Mouse (Mus musculus) thymus, postnatal 4 days (tissue): Measurements from ENCODE around the gene Ntng1.

ENCODE experiments used
- DNase-seq: peaks from one replicate; pipeline ENCODE4 v3.0.0; 2021

Gene Ntng1

DNA sequence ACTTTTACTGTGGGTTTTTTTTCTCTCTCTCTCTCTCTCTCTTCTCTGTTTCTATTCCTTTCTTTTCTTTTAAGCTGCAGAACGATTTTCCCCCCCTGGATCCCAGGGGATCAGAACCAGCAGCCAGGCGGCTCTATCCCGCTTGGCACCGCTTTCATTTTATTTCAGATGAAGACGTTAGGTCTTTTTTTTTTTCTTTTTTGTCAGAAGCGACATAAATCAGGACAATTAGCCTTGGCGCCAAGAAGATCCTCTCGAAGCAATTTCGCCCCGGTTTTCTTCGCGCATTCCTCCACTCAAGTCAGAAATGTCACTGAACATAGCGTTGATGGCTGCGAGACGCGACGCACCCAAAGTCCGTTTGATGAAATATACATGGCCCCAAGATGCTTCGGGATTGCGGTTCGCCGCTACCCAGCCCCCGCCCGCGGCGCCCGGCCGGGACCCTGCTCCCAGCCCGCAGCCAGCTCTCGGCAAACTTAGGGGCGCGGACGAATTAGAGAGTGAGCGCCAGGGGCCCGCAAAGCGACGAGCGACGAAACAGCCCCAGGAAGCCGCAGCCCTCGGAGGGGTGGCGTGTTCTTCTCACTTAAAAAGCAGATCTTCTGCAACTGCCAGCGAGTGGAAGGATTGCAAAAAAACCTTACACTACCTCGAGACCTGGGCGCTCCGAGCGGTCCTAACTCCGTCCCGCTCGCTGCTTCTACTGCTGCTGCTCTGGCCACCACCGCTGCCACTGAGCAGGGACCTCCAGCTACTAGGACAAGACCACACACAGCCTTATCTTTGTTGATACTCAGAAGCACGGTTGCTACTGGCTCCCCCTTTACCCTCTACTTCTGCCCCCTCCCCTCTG lies at the start of gene Ntng1:
Gene Ntng1 (minus strand): TSS at position 806 of the 856 bp plus-strand sequence.
- DNase-seq = peak; percentile 24

DNA sequence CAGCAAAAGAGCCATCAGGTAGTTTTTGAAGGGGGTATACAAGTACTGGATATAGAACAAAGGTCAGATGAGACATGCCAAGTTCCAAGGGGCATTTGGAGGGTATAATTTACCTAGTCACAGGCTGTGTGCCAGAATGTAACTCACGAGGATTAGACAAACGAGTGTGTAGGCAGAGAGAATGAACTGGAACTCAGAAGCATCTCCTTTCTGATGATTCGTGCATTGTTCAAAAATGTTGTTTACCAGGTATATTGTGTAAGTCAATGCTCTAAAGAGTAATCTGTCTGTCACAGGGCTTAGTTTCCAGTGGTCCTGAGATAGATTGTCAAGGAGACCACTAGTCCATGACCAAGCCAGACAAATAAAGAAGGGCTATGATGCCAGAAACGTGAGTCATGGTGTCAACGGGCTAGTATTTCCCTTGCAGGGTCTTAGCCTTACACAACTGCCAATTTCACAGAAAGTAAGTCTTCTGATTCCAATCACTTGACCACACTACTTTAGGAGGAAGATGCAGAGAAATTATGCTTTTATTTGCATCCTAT lies 43.7 kb upstream of the Ntng1 start:
- no peak for DNase-seq

DNA sequence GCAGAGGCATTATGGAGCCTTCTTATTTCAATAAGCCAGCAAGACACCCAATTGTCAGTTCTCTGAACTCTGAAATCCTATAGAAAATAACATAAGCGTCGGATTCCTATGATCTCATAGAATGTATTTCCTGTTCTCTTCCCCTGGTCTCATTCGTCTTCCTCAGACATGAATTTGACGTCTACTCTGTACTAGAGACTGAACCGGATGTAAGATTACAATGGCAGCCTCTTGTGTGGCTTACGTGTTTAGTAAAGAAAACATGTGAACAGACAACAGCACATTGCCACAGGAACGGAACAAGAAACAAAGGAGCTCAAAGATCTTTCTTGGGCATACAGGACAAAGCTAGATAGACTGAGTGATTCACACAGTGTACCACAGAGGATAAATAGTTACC lies 5.3 kb upstream of the Ntng1 start:
- DNase-seq = no peak

DNA sequence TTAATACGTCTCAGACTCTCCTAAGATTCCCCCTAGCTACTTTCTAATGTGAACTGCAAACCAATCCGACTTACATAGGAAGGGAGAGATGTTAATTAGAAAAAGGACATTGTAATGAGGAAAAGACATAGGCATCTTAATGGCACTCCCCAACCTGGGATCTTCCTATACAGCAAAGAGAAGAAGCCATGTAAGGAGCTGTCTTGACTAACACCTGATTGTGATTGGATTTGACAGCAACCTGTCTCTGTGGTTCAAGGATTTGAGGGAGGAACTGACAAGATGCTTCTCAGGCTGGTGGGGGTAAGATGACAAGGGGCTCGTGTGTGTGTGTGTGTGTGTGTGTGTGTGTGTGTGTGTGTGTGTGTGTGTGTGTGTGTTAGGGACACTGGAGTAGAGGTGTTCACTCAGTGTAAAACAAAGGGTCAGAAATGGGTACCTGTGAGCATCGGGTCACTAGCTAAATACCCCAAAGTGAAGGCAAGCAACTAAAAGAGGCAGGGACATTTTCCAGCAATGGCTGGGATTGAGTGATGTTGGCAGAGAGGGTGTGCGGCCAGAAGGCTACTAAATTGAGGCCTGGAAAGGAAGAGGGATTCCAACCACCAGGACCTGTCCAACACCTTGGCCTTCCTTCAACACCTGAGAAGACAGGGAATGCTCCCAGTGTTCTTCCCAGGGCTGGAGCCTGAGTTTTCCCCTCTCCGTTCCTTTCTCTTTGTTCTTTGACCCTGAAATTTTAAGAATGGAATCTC lies 667 bp upstream of the Ntng1 start:
- DNase-seq = no peak

DNA sequence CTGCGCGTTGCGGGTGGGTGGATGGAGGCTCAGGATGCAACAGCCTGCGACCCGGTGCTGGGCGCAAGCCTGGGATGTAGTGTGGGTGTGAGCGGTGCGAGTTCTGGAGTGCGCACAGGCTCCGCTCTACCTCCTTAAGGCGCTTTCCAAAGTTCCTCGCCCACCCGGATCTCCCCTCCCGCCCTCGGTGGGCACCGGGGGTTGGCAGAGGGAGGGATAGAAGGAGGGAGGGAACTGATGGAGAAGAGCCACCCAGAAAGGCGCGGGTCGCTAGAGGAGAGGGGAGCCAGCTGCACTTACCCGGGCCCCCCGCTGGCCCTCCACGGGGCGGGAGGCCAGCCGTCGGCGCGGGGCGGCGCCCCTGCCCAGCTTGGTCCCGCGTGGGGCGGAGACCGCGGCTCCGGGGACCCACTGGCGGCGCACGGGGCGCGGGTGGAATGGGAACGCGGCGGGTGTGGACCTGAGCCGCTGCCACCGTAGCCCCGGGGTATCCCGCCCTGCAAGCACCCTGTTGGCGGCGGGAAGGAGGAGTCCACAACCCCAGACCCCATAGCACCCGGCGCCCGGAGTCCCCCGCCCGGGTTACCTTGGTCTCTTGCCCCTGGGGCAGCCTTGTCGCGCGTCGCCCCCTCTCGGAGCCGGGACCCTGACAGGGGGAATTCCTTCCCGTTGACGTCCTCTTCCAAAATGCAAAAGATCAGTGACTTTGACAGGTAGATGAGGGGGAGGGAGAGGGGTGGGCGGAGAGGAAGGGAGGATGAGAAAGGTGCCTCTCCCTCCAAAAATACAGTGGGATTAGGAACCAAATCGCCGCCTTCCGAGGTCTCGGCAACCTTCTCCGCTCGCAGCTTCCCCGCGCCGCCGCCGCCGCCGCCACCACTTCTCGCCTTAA lies 1.3 kb downstream of the Ntng1 start:
- DNase-seq = peak; percentile 15

DNA sequence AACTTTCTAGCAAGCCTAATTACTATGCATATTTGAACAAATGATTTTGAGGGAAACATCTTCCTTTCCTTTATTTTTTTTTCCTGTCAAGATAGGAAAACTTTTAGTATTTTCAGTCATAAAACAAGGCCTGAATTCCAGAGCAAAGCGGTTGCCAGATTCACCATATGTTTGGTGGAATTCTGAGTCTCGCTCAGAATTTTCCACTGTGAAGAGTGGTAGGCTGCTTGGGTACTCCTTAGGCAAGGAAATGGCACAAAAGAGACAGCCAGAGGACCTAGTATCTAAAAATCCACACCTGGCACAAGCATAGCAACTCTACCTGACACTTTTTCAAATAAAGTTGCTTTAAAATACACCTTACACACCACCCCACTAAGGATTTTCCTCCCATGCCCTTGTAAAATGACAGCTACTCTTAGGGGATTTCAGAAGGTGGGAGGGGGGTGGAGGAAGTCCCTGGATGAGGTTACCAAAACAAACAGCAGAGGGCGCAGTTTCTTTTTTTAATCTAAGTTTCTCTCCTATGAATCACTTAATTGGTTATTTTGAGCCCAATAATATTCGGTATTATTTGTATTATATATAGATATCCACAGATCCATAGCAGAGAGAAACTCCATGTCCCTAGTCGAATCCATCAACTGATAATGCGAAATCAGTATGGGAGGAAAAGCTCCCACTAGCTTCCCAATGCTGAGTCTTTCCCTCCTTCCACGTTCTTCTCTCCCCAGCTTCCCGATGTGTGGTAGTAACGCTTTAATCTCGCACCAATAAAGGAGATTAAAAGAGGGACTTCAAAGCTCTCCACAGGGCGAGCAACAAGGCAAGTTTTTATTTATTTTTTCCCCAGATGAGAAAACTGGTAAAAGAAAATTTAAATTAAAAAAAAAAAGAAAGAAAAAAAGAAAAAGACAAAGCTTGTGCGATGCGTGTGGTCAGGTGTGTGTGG lies 2.2 kb downstream of the Ntng1 start:
- peak; percentile 33 for DNase-seq

DNA sequence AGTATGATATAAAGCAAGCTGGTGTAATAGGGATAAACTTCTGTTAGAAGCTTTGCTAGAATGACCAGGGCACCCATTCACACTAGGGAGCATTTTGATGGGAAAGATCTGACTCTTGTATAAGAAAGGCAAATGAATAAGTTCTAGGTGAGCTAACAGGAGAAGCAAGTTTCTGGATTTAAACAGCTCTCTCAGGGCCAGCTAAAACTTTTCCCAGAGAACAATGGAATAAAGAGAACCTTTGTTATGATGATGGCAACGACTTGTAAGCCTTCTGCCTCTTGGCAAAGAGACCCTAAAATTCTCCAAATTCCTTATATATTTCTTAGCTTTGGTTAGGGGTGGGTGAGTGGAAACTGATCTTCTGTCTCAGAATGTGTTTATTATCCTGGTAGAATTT lies 7.7 kb downstream of the Ntng1 start:
- no peak for DNase-seq

DNA sequence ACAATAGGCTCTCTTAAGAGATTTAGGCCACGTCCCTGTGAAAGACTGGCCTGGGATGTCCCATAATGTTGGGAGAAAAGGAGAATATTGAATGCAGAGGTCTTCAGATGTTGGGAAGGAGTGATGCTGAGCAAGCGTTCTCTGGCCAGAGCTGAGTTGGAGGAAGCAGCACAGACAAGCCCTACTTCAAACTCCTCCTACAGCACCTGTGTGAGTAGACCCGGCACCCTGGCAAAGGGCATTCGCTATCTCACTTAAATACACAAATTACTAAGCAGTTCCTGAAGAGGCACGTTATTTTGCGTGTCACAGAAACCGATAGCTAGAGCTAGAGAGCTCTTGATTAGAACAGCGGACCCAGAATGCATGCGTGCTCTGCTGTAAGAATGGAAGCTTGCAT lies 10.7 kb downstream of the Ntng1 start:
- DNase-seq = no peak

DNA sequence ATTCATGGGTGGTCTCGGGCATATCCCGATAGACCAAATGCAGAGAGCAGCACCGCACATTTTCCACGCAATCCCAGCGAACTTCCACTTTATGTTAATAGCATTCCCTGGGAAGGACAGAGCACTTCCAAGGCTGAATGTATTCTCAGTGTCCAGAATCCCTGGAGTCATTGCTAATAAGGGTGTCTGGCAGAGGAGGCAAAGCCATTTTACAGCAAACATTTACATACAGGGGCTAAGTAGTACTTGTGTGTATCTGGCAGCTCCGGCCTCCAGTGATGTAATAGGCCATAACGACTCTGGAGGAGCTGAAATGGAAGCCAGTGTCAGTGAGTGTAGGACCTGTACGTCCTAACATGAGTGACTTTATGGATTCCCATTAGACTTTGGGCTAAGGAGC lies 11.5 kb downstream of the Ntng1 start:
- DNase-seq = no peak

DNA sequence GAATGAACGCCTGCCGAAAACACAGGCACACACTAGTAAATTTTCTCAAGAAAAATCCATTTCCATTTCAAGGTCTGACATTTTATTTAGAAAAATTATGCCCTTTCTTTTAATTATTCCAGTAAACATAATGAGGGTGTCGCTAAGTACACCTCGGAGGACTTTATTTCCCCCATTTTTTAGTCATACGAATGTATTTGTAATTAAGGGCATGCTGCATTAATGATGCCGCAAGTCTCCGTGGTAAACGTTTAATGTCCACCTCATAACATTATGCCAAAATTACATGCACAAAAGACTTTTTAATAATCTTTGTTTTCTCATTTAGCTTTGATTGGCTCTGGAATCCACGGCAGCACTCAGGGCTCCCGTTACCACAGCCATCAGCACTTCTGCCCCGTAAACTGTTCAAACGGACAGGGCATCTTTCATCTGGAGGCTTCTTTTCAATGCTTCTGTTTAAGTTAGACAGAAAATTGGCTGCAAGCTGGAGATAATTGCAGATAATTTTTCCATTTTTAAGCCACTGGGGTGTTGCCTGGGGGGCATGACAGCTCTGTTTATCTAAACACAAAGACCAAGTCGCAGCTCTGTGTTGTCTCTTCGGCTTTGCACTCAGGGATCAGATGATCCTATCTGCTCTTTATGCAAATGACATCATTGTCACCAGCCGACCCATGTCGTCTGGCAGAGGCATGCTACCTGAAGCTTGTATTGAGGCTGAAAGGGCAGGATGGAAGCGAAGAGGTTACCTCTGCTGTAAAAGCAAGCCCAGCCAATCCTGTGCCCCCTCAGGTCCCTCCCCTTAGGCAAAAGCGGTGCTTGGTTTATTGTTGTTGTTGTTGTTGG lies 12.5 kb downstream of the Ntng1 start:
- no peak for DNase-seq

DNA sequence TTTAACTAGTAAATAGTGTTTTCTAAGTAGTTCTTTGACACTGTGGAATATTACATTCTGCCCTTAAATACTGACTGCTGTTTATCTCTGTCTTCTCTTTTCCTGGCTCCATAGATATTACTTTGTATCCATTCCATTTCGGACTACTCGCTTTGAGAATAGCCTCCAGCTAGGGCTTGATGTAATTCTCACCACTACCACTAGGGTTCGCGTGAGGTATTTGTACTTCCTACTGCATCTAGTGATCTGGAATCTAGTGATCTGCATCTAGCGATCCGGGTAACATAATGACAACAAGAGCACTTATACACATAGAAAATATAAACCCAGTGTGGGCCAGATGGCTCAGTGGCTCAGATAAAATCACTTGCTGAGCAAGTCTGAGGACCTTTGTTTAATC lies 14.2 kb downstream of the Ntng1 start:
- DNase-seq = peak; percentile 25

DNA sequence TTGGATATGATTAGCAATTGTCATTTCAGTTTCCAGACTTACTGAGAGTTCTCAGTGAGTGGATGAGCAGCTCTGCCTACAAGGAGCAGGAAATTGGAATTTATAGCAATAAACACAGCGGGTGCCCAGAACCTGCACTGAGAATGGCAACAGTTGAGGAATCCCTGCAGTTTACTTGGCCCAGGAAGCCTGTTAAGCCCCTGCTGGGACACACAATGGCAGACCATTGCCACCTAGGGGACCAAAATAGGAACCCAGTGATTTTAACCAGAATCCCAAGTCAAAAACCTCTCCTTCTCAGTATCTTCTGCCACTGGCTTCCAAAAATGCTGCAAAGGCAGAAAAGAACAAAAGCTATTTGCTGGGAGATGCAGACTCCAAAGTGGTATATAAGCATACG lies 37.8 kb downstream of the Ntng1 start:
- no peak for DNase-seq

DNA sequence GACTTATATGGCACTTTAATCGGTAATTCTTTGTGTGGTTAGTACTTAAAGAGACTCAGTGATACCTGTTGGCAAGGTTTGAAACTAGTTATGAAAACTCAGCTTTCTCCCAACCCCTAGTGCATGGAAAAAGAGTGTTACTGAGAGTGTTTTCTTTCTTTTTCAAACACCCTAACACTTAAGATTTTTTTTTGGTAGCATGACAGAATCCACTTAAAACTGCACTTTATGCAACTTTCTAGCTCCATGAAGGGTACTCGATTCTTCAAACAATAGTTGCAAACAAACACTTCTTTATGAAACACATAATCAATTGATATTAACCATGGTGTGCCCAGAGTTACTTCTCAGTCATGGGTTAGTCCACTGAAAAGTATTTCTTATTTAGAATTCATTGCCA lies 49.4 kb downstream of the Ntng1 start:
- DNase-seq = no peak

DNA sequence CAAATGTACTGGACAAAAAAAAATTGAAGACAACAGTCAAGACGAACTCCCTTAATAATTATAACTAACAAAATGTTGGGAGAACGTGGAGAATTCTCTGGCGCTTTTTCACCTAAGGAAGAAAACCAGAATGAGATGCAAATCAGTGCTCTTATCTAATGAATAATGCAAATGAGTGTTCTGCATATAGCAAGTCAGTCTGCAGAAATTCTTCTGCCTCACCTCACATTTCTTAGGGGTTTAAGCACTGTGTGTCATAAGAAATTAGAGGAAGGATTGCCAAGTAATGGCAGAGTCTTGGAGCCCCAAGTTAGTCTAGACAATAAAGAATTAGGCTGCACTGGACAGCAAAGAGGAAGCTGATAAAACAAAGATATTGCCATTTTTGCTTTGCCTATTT lies 49.8 kb downstream of the Ntng1 start:
- DNase-seq = no peak

DNA sequence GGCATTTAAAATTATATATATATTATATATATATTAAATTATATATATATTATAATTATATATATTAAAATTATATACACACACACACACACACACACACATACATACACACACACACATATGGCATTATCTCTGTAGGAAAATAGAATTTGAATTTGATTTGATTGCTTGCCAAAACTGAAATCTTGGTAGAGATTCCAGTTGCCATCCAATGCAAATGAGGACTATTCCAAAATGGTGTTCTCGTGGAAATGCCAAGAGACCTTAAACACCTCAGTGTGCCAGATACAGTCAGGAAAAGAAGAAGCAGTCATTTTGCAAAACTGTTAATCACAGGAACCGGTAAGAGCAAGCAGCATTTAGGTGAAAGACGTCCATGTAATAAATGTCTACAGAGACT lies 51.3 kb downstream of the Ntng1 start:
- no peak for DNase-seq

DNA sequence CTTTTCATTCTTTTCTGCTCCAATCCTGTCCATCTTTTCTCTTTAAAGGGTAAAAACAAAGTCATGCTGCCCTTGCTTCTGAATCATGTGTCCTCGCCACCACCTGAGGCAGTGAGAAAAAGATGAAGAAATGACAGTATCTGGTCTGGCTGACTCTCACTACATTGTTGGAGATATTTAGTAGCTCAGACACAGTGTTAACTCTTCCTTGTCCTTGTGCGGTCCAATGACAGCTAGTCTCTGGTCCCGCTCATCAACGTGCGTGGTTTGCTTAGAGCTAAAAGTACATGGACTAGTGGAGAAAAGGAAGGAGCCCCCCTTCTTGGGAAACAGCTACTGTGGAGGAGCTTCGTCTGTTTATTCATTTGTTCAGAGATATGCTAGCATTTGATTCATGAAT lies 56.6 kb downstream of the Ntng1 start:
- DNase-seq = no peak

DNA sequence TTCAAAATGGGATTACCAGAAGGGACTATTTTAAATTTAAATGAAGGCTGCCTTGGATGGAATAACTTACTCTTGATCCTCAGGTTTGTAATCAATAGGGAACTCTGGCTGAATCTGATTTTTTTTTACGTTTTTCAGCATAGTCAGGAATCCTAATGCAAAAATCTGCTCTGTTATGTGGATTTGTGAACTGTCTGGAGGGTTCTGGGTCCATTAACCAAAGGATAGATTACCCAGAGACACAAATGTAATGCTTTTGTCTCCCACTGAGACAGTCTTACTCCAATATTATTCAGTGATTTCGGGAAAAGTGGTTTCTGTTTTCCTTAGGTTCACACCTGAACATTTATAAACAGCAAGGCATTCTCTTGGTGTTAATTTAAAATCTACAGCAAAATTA lies 58.5 kb downstream of the Ntng1 start:
- DNase-seq = no peak

DNA sequence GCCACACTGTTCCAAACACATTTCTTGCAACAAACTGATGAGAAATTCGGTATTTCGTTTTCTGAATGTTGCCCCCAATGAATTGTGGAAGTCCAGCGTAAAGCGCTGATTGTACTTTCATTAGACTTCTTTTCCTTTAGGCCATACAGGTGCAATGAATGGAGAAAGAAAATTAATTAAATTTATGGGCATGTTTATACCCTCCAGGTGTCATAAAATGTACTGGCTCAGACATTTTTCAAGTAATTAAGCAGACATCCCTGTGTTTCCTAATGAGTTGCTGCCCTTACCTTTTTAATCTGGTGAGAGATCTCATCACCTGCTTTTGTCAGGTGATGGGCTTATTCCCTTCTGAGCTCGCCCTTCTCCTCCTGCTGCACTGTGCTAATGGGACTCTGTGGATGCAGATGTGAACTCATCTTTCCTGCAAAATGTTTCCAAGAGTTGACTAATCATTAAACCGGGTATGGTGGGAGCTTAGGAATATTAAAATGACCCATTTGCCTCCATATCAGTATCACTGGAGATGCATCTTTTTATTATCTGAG lies 79.0 kb downstream of the Ntng1 start:
- DNase-seq = no peak

DNA sequence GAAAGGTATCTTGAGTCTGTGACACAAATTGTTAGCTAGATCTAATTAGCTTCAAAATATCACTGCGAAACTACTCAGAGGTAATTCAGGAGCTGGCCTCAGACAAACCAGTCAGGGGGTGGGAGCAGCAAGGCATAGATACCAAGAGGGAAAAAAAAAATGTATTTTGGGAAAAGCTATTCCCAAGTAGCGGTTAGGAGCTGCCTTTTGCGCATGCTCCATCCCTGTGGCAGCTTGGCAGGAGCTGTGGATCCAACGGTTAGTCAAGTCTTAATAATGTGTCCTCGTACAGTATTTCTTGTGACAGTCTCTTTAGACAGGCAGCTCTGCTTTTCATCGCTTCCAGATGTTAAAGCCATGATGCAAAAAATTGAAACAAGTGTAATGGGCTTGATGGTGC lies 87.9 kb downstream of the Ntng1 start:
- no peak for DNase-seq

DNA sequence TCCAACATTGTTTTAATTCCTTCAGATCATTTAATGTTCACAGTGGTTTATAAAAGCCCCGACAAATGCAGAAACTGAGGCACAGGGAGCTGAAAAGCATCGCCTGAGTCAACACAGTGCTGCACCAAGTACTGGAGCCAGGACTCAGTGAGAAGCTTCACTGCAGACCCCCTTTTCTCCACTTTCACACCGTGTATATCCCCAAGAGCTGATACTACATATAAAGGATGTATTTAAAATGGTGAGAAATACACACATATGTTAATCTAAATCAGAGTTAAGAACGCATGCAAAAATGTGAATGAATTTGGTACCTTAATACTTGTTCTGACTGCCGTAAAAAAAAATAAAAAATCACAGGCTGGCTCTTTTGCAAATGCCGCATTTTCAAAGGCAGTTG lies 88.4 kb downstream of the Ntng1 start:
- DNase-seq = no peak

DNA sequence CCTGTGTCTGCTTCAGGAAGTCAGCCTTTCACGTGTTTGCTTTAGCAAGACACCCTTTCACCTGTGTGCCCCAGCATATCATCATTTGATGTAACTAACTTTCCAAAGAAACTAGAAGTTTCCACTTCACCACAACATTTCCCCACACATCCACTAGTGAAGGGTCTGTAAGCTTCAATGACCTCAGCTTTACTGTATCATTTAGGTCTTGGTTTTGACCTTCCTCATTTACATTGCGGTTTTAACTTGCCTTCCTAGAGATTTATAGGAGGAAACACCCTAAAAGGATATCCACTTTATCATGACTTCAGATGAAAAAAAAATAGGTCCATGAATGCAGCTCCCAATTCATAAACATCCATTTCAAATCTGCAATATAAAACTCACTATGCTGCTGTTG lies 89.7 kb downstream of the Ntng1 start:
- DNase-seq = no peak
